Mouse (Mus musculus): ENCODE data around the gene Cfap46. TPM values are rescaled to one million over a fixed set of nuclear protein-coding genes. Genes with fewer than 3 reads are reported as not detected.
"Not testable (repeated sequence)": the region's sequence is repeated elsewhere in the genome, so short reads cannot be mapped to it uniquely, and the experiment has no call there.

Gene Cfap46
- polyA plus RNA-seq, 1 experiment = not detected

GRCm38 (mm10) chr7:139681921-139682598, 1.6 kb downstream of the Cfap46 start:
- 74% methylated on average over 11 of the region's 11 CpGs for WGBS
- Histone ChIP-seq H3K4me3 (ENCODE audit: insufficient read depth, low read depth, low read length) (no peak overlapping the region), H3K4me1 (ENCODE audit: control insufficient read depth, insufficient read depth, low read length) (peaks cover 13% of the 10 kb centered on the region), H3K27ac (ENCODE audit: insufficient read depth, low read depth, low read length) (no peak overlapping the region)
- no peak for TF ChIP-seq CTCF (IDR thresholded peaks at IDR 0.05; ENCODE audit: insufficient read depth, low read depth, low read length)
- TF ChIP-seq POLR2A (IDR thresholded peaks at IDR 0.05; ENCODE audit: insufficient read depth, low read depth, low read length) = no peak

GRCm38 (mm10) chr7:139676433-139676832, 7.2 kb downstream of the Cfap46 start:
- H3K4me3 ChIP-seq (ENCODE audit: insufficient read depth, low read depth, low read length) = no peak overlapping the region
- no peak overlapping the region for H3K27ac ChIP-seq (ENCODE audit: insufficient read depth, low read depth, low read length)
- WGBS = 79% methylated on average over 3 of the region's 3 CpGs
- no peak for TF ChIP-seq POLR2A (IDR thresholded peaks at IDR 0.05; ENCODE audit: insufficient read depth, low read depth, low read length)
- TF ChIP-seq CTCF (IDR thresholded peaks at IDR 0.05; ENCODE audit: insufficient read depth, low read depth, low read length) = no peak
- H3K4me1 ChIP-seq (ENCODE audit: control insufficient read depth, insufficient read depth, low read length) = no peaks in the 10 kb centered on the region

GRCm38 (mm10) chr7:139666871-139667270, 16.7 kb downstream of the Cfap46 start:
- TF ChIP-seq CTCF (IDR thresholded peaks at IDR 0.05; ENCODE audit: insufficient read depth, low read depth, low read length) (no peak), POLR2A (IDR thresholded peaks at IDR 0.05; ENCODE audit: insufficient read depth, low read depth, low read length) (no peak)
- H3K27ac ChIP-seq (ENCODE audit: insufficient read depth, low read depth, low read length) = no peak overlapping the region
- no peaks in the 10 kb centered on the region for H3K4me1 ChIP-seq (ENCODE audit: control insufficient read depth, insufficient read depth, low read length)
- no peak overlapping the region for H3K4me3 ChIP-seq (ENCODE audit: insufficient read depth, low read depth, low read length)
- 55% methylated on average over 8 of the region's 8 CpGs for WGBS

GRCm38 (mm10) chr7:139663318-139663717, 20.3 kb downstream of the Cfap46 start:
- Histone ChIP-seq H3K4me1 (ENCODE audit: control insufficient read depth, insufficient read depth, low read length) (no peaks in the 10 kb centered on the region), H3K27ac (ENCODE audit: insufficient read depth, low read depth, low read length) (no peak overlapping the region), H3K4me3 (ENCODE audit: insufficient read depth, low read depth, low read length) (no peak overlapping the region)
- no peak for TF ChIP-seq CTCF (IDR thresholded peaks at IDR 0.05; ENCODE audit: insufficient read depth, low read depth, low read length)
- TF ChIP-seq POLR2A (IDR thresholded peaks at IDR 0.05; ENCODE audit: insufficient read depth, low read depth, low read length) = no peak
- 82% methylated on average over 3 of the region's 3 CpGs for WGBS

- not testable (repeated sequence) for H3K27ac ChIP-seq (ENCODE audit: insufficient read depth, low read depth, low read length); H3K4me3 ChIP-seq (ENCODE audit: insufficient read depth, low read depth, low read length); H3K4me1 ChIP-seq (ENCODE audit: control insufficient read depth, insufficient read depth, low read length)
- WGBS = 98% methylated on average over 28 of the region's 28 CpGs
Observed at GRCm38 (mm10) chr7:139659901-139660300, 23.7 kb downstream of the Cfap46 start.

GRCm38 (mm10) chr7:139649698-139650097, 33.9 kb downstream of the Cfap46 start:
- no peak overlapping the region for H3K27ac ChIP-seq (ENCODE audit: insufficient read depth, low read depth, low read length)
- TF ChIP-seq CTCF (IDR thresholded peaks at IDR 0.05; ENCODE audit: insufficient read depth, low read depth, low read length) = no peak
- no peak for TF ChIP-seq POLR2A (IDR thresholded peaks at IDR 0.05; ENCODE audit: insufficient read depth, low read depth, low read length)
- no peaks in the 10 kb centered on the region for H3K4me1 ChIP-seq (ENCODE audit: control insufficient read depth, insufficient read depth, low read length)
- 82% methylated on average over 7 of the region's 7 CpGs for WGBS
- no peak overlapping the region for H3K4me3 ChIP-seq (ENCODE audit: insufficient read depth, low read depth, low read length)

- WGBS = 41% methylated on average over 10 of the region's 10 CpGs
Observed at GRCm38 (mm10) chr7:139648107-139648824, 35.4 kb downstream of the Cfap46 start.

GRCm38 (mm10) chr7:139633393-139633792, 50.2 kb downstream of the Cfap46 start:
- WGBS = 74% methylated on average over 2 of the region's 2 CpGs
- H3K4me1 ChIP-seq (ENCODE audit: control insufficient read depth, insufficient read depth, low read length) = peaks cover 4% of the 10 kb centered on the region
- TF ChIP-seq CTCF (IDR thresholded peaks at IDR 0.05; ENCODE audit: insufficient read depth, low read depth, low read length) = no peak
- TF ChIP-seq POLR2A (IDR thresholded peaks at IDR 0.05; ENCODE audit: insufficient read depth, low read depth, low read length) = no peak
- H3K4me3 ChIP-seq (ENCODE audit: insufficient read depth, low read depth, low read length) = no peak overlapping the region
- no peak overlapping the region for H3K27ac ChIP-seq (ENCODE audit: insufficient read depth, low read depth, low read length)

More at GRCm38 (mm10) chr7:139648107-139648824, 35.4 kb downstream of the Cfap46 start:
- Histone ChIP-seq H3K4me1 (ENCODE audit: control insufficient read depth, insufficient read depth, low read length) (no peaks in the 10 kb centered on the region), H3K4me3 (ENCODE audit: insufficient read depth, low read depth, low read length) (no peak overlapping the region), H3K27ac (ENCODE audit: insufficient read depth, low read depth, low read length) (no peak overlapping the region)
- TF ChIP-seq CTCF (IDR thresholded peaks at IDR 0.05; ENCODE audit: insufficient read depth, low read depth, low read length) = peak; percentile 72
- TF ChIP-seq POLR2A (IDR thresholded peaks at IDR 0.05; ENCODE audit: insufficient read depth, low read depth, low read length) = no peak

GRCm38 (mm10) chr7:139625156-139625555, 58.5 kb downstream of the Cfap46 start:
- Histone ChIP-seq H3K4me1 (ENCODE audit: control insufficient read depth, insufficient read depth, low read length) (no peaks in the 10 kb centered on the region), H3K4me3 (ENCODE audit: insufficient read depth, low read depth, low read length) (no peak overlapping the region), H3K27ac (ENCODE audit: insufficient read depth, low read depth, low read length) (no peak overlapping the region)
- 72% methylated on average over 9 of the region's 9 CpGs for WGBS
- TF ChIP-seq POLR2A (IDR thresholded peaks at IDR 0.05; ENCODE audit: insufficient read depth, low read depth, low read length) = no peak
- no peak for TF ChIP-seq CTCF (IDR thresholded peaks at IDR 0.05; ENCODE audit: insufficient read depth, low read depth, low read length)

All from olfactory bulb, adult 2 months (tissue).